Mouse (Mus musculus) bone marrow macrophage, adult 2 months (primary cell): Measurements from ENCODE around the gene Bbip1.

ENCODE experiments used
- CTCF ChIP-seq: IDR thresholded peaks from 2 replicates; pipeline ENCODE4 v1.5.1; 2012; ENCODE audit warnings: low read depth, mild to moderate bottlenecking, low read length, moderate library complexity
- POLR2A ChIP-seq: IDR thresholded peaks from 2 replicates; pipeline ENCODE4 v1.6.1; 2012; ENCODE audit warnings: mild to moderate bottlenecking, low read depth, low read length, borderline replicate concordance

- no peak for TF ChIP-seq POLR2A
- no peak for TF ChIP-seq CTCF
Observed at GRCm38 (mm10) chr19:53898498-53898897, 45.9 kb downstream of the Bbip1 start.
